Mouse (Mus musculus): ENCODE data around the gene Lcmt2.

DNA sequence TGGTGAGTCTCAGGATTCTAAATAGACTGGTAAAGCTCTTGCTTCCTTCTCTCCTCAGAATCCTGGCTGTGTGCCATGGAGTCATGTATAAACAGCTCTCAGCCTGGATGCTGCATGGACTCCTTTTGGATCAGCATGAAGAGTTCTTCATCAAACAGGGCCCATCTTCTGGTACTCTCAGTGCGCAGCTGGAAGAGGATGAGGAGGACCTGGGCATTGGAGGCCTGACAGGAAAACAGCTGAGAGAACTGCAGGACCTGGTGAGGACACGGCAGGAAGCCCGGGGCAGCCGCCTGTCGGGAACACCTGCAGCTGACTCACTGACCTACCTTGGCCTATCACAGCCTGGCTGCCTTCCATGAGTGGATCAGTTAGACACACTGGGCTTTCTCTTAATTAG, 43.0 kb upstream of the Lcmt2 start:
- no peak for TF ChIP-seq FLI1 (IDR thresholded peaks at IDR 0.05; ENCODE audit: low read length)
- no peak for TF ChIP-seq GATA1 (IDR thresholded peaks at IDR 0.05; ENCODE audit: borderline replicate concordance, low read length)

Data from megakaryocyte, embryonic 14.5 days (primary cell).